Mouse (Mus musculus) kidney, embryonic 14.5 days (tissue): Measurements from ENCODE around the gene Fxyd7. TPM values are rescaled to one million over a fixed set of nuclear protein-coding genes. Genes with fewer than 3 reads are reported as not detected.
A peak's percentile ranks its signal among the peaks of the same experiment; 100 is the strongest.

Source experiments
- ATAC-seq: fragments of 200-750 bp; cut with Nextera tagmentation; 2 replicates; pipeline ENCODE4 v1.8.0; 2017; ENCODE audit warnings: moderate number of reproducible peaks, mild to moderate bottlenecking, moderate TSS enrichment, moderate library complexity; ENCODE audit not compliant: low FRiP score, low TSS enrichment
- H3K27ac ChIP-seq: fragments of 300-500 bp; sonication (generic); 2 replicates; pipeline ENCODE4 v1.5.1; 2014; ENCODE audit warnings: low read depth, mild to moderate bottlenecking, low read length, moderate library complexity, mixed read lengths
- H3K27me3 ChIP-seq: fragments of 300-500 bp; sonication (generic); 2 replicates; pipeline ENCODE4 v1.6.1; 2014; ENCODE audit warnings: mild to moderate bottlenecking, low read length; ENCODE audit not compliant: control insufficient read depth, insufficient read depth
- H3K36me3 ChIP-seq: fragments of 300-500 bp; sonication (generic); 2 replicates; pipeline ENCODE4 v1.6.1; 2014; ENCODE audit warnings: low read length, mixed read lengths; ENCODE audit not compliant: control insufficient read depth, insufficient read depth
- H3K4me1 ChIP-seq: fragments of 300-500 bp; sonication (generic); 2 replicates; pipeline ENCODE4 v1.6.1; 2014; ENCODE audit warnings: low read length, mixed read lengths; ENCODE audit not compliant: control insufficient read depth, insufficient read depth
- H3K4me2 ChIP-seq: fragments of 300-500 bp; sonication (generic); replicated peaks from 2 replicates; pipeline ENCODE4 v1.6.1; 2014; ENCODE audit warnings: low read depth, mild to moderate bottlenecking, low read length
- H3K4me3 ChIP-seq: fragments of 300-500 bp; sonication (generic); 2 replicates; pipeline ENCODE4 v1.5.1; 2014; ENCODE audit warnings: mild to moderate bottlenecking, low read length
- H3K9ac ChIP-seq: fragments of 300-500 bp; sonication (generic); 2 replicates; pipeline ENCODE4 v1.6.1; 2014; ENCODE audit warnings: low read depth, mild to moderate bottlenecking, low read length, moderate library complexity
- H3K9me3 ChIP-seq: fragments of 300-500 bp; sonication (generic); 2 replicates; pipeline ENCODE4 v1.6.1; 2016; ENCODE audit warnings: low read length; ENCODE audit not compliant: control insufficient read depth
- WGBS: fragments of 180-500 bp; shearing (Covaris S2); extraction: QIAGEN DNeasy Blood & Tissue Kit; methylation state at CpG from one replicate; pipeline ENCODE4 v1.1.7; 2014; 5-methylcytosine and 5-hydroxymethylcytosine counted together
- polyA plus RNA-seq: library from polyadenylated mRNA; unstranded; fragments of >200 nt; fragmentation: Nextera tagmentation; extraction: Ambion mirVana; gene quantifications from 2 replicates; pipeline ENCODE4 v1.2.1, GENCODE M21; 2014

Fxyd7 gene
- 8.0 and 9.5 TPM in 2 replicates for polyA plus RNA-seq

- WGBS, result 2% methylated on average over 25 of the region's 28 CpGs
- peaks cover 45% of the 10 kb centered on the region for H3K4me1 ChIP-seq
- H3K27ac ChIP-seq, result no peak within 1 kb of the TSS
- no peak for ATAC-seq
- H3K4me3 ChIP-seq, result peak within 1 kb of the TSS; percentile 26
- H3K9ac ChIP-seq, result 0 out of 2 replicates have a peak within 1 kb of the TSS, but pooled peaks have one; percentile 28
- peak within 1 kb of the TSS; percentile 40 for H3K4me2 ChIP-seq
- H3K27me3 ChIP-seq, result peaks cover 44% of the 10 kb centered on the region
- no peaks in the 10 kb centered on the region for H3K36me3 ChIP-seq
- H3K9me3 ChIP-seq, result no peaks in the 10 kb centered on the region
Observed at GRCm38 (mm10) chr7:31051321-31052021, at the start of gene Fxyd7. TSS of gene Fxyd7 (minus strand) at chr7:31051467.

- no peak overlapping the region for H3K27ac ChIP-seq
- no peaks in the 10 kb centered on the region; the same call in 1 of the 2 replicates for H3K9me3 ChIP-seq
- WGBS, result 85% methylated on average over 14 of the region's 14 CpGs
- no peaks in the 10 kb centered on the region for H3K4me1 ChIP-seq
- H3K9ac ChIP-seq, result no peak overlapping the region
- no peak overlapping the region for H3K4me2 ChIP-seq
- H3K4me3 ChIP-seq, result no peak overlapping the region
- no peak for ATAC-seq
- H3K36me3 ChIP-seq, result no peaks in the 10 kb centered on the region
- H3K27me3 ChIP-seq, result no peaks in the 10 kb centered on the region
Observed at GRCm38 (mm10) chr7:31100786-31101185, 49.5 kb upstream of the Fxyd7 start.

- H3K36me3 ChIP-seq, result no peaks in the 10 kb centered on the region
- H3K4me3 ChIP-seq, result no peak overlapping the region
- H3K4me1 ChIP-seq, result no peaks in the 10 kb centered on the region
- no peaks in the 10 kb centered on the region; the same call in 1 of the 2 replicates for H3K9me3 ChIP-seq
- WGBS, result 86% methylated on average over 6 of the region's 6 CpGs
- no peaks in the 10 kb centered on the region for H3K27me3 ChIP-seq
- ATAC-seq, result no peak
- H3K4me2 ChIP-seq, result no peak overlapping the region
- H3K9ac ChIP-seq, result no peak overlapping the region
- no peak overlapping the region for H3K27ac ChIP-seq
Observed at GRCm38 (mm10) chr7:31099612-31099982, 48.3 kb upstream of the Fxyd7 start.

- Histone ChIP-seq H3K36me3 (no peaks in the 10 kb centered on the region), H3K9me3 (no peaks in the 10 kb centered on the region; the same call in 1 of the 2 replicates), H3K27ac (no peak overlapping the region), H3K27me3 (no peaks in the 10 kb centered on the region), H3K4me3 (no peak overlapping the region), H3K4me2 (no peak overlapping the region), H3K9ac (no peak overlapping the region), H3K4me1 (no peaks in the 10 kb centered on the region)
- 75% methylated on average over 22 of the region's 22 CpGs for WGBS
- ATAC-seq, result no peak
Observed at GRCm38 (mm10) chr7:31098697-31099611, 47.7 kb upstream of the Fxyd7 start.

DNA sequence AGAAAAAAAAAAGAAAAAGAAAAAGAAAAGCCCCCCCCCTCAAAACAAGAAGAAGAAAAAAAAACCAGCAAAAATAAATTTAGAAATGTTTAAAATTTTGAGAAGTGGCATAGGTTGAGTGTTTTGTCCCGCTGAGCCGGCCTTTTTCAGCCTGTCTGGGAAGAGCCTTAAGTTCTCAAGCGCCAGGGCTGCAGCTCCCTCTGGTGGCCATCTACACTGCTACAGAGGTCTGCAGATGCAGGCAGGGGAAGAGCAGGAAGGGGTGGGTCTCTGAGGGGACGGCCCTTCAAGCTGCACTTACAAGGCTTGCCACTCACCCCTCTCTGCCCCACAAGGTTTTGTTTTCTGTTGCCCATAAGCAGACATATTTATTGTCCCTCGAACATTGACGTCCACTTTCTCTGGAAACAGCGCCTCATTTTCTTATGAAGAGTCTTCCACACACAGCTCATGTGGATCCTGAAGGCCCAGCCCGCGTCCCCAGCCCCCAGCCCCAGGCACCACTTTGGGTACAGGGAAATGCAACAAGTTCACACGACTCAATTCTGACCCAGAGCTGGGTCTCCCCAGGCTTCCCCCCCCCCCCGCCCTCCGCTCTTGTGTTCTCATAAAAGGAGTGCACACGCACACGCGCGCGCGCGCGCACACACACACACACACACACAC lies 46.4 kb upstream of the Fxyd7 start:
- H3K4me2 ChIP-seq, result peak overlapping the region; percentile 33
- 0 out of 2 replicates have a peak overlapping the region, but pooled peaks have one; percentile 12 for H3K9ac ChIP-seq
- H3K4me3 ChIP-seq, result peak overlapping the region; percentile 13; the same call in 1 of the 2 replicates
- WGBS, result 37% methylated on average over 19 of the region's 20 CpGs
- no peak overlapping the region for H3K27ac ChIP-seq
- no peaks in the 10 kb centered on the region; the same call in 1 of the 2 replicates for H3K9me3 ChIP-seq
- H3K27me3 ChIP-seq, result no peaks in the 10 kb centered on the region
- no peaks in the 10 kb centered on the region for H3K4me1 ChIP-seq
- no peaks in the 10 kb centered on the region for H3K36me3 ChIP-seq
- ATAC-seq, result peak; percentile 92

DNA sequence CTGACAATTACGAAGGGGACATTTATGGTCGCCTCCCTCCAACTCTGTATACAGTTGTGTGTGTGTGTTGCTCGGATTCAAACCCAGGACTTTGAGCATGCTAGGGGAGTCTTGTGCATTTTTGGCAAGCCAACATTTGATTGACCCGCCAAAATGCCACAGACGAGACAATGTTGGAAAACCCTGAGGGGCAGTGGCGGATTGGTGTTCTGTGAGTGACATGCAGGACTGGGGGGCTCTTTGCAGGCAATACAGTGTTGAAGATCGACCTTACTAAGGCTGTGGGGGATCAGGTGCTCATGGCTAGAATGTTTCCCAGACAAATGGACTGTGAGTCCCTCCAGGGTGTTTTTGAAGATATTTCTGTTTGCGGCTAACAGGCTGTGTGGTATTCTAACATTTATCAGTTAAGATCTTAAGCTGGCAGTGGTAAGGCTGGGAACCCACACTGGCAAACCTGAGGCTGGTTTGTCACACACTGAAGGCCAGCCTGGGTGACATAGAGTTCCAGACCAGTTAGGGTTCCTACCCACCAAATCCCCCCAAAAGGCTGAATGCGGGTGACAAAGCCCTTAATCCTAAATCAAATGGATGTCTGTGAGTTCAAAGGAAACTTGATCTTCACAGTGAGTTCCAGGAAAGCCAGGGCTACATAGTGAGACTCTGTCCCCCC lies 45.8 kb upstream of the Fxyd7 start:
- Histone ChIP-seq H3K9me3 (no peaks in the 10 kb centered on the region; the same call in 1 of the 2 replicates), H3K4me2 (no peak overlapping the region), H3K27ac (no peak overlapping the region), H3K9ac (no peak overlapping the region), H3K27me3 (no peaks in the 10 kb centered on the region), H3K36me3 (no peaks in the 10 kb centered on the region), H3K4me1 (no peaks in the 10 kb centered on the region), H3K4me3 (no peak overlapping the region)
- ATAC-seq, result no peak
- 74% methylated on average over 9 of the region's 9 CpGs for WGBS

- H3K4me2 ChIP-seq, result no peak overlapping the region
- H3K4me1 ChIP-seq, result no peaks in the 10 kb centered on the region
- H3K9me3 ChIP-seq, result no peaks in the 10 kb centered on the region; the same call in 1 of the 2 replicates
- no peak for ATAC-seq
- no peaks in the 10 kb centered on the region for H3K36me3 ChIP-seq
- no peaks in the 10 kb centered on the region for H3K27me3 ChIP-seq
- no peak overlapping the region for H3K4me3 ChIP-seq
- WGBS, result 38% methylated on average over 12 of the region's 12 CpGs
- no peak overlapping the region for H3K27ac ChIP-seq
- no peak overlapping the region for H3K9ac ChIP-seq
Observed at GRCm38 (mm10) chr7:31094774-31095501, 43.7 kb upstream of the Fxyd7 start.

DNA sequence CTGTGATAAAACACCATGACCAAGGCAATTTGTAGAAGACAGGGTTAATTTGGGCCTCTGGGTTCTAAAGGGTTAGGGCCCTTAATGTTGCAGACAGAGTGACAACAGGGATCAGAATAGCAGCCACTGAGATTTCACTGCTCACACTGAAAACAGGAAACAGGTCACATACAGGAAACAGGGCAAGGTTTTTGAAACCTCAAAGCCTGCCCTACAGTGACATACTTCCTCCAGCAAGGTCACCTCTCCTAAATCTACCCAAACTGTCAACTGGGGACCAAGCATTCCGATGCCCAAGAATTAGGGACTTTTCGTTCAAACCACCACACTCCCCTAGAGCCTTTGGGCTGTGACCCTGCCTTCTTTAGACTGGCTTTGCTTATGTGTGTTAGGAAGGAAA lies 38.5 kb upstream of the Fxyd7 start:
- Histone ChIP-seq H3K27me3 (no peaks in the 10 kb centered on the region), H3K27ac (no peak overlapping the region)
- WGBS, result 78% methylated on average over 2 of the region's 2 CpGs

More for the DNA sequence above, 38.5 kb upstream of the Fxyd7 start:
- no peak overlapping the region for H3K9ac ChIP-seq
- H3K36me3 ChIP-seq, result no peaks in the 10 kb centered on the region
- no peaks in the 10 kb centered on the region for H3K9me3 ChIP-seq
- no peaks in the 10 kb centered on the region for H3K4me1 ChIP-seq
- ATAC-seq, result no peak
- H3K4me3 ChIP-seq, result no peak overlapping the region
- H3K4me2 ChIP-seq, result no peak overlapping the region
